Mouse (Mus musculus): ENCODE data around the gene Fem1b. TPM values are rescaled to one million over a fixed set of nuclear protein-coding genes. Genes with fewer than 3 reads are reported as not detected.
"Not testable (repeated sequence)": the region's sequence is repeated elsewhere in the genome, so short reads cannot be mapped to it uniquely, and the experiment has no call there.

Gene Fem1b
- 100 to 1,000 TPM; 111 to 113 TPM for total RNA-seq (2021)
- long read RNA-seq, experiment 1, full-length matches to known transcripts, result 18 of 32 reads
- long read RNA-seq, experiment 1, partial matches to known transcripts, result 0 of 32 reads
- long read RNA-seq, experiment 1, other reads (novel, unspliced or antisense), result 14 of 32 reads
- long read RNA-seq, experiment 2, full-length matches to known transcripts, result 19 of 34 reads
- long read RNA-seq, experiment 2, partial matches to known transcripts, result 0 of 34 reads
- long read RNA-seq, experiment 2, other reads (novel, unspliced or antisense), result 15 of 34 reads

GRCm38 (mm10) chr9:62811516-62812121 lies at the start of gene Fem1b:
TSS of gene Fem1b (minus strand) at chr9:62811934.
- peak; percentile 90 to 92 for DNase-seq (ENCODE audit: low spot score in 2 of 2)

DNA sequence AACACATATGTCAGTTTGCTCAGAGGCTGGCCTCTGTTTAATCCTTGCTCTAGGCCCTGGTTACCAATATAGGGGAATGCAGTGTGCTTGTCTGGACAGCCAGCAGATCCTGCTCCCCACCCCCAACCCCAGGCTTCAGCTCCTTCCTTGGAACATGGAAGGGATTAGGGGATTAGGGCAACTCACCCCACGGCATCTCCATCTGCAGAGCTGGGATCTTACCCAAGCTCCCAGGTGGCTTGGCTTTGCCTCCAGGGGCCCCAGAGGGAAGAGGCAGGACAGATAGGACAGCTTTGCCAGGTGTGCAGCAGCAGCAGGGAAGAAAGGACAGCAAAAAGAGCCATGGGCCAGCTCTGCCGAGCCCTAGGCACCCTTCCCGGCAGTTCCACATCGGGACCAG lies 49.1 kb upstream of the Fem1b start:
- DNase-seq (ENCODE audit: low spot score in 2 of 2), result no peak

DNA sequence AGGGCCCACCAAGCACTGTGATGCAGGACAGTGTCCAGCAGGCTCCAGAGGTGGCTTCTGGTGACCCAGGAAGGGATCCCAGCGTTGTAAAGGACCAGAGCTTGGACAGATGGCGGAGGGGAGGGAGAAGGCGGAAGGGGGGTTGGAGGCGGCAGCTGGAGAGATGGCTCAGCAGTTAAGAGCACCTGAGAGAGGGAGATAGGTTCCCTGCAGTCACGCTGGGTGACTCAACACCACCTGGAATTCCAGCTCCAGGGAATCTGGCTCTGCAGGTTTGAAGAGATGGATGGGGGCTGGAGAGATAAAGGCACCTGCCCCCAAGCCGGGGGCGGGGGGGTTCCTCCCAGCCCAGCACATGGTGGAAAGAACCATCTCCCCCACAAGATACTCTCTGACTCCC lies 48.4 kb upstream of the Fem1b start:
- not testable (repeated sequence) for DNase-seq (ENCODE audit: low spot score in 2 of 2)

DNA sequence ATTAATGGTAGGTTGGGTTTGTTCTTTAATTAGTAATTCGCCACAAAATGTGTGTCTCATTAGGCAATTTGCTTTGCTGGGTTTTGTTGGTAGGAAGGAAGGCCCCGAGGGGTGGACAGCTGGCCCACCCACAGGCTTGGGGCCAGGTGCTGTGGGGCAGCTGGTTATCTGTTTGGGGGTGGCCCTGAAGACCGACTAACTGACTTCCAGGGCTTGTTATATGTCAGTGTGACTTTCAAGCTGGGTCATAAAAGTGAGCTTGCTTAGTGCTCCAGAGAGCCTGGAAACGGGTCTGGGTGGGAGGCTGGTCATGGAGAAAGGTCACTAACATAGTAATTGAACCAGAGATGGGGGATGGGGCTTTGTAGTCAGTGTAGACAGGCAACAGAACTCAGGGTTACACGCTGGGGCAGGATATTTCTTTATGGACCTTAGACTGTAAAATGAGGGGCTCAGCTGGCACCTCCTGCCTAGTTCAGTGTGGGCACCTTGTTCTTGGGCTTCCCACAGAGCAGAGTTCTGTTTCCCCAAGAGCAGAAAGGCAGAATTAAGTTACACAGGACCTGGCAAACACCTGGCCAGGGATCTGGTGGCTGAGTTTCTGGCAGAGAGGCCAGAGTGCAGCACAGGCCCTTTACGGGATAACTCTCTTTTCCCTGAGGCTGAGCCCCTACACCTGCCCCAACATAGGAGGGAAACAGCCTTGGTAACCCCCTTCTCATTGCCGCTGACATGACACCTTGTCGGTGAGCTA lies 46.7 kb upstream of the Fem1b start:
- no peak for DNase-seq (ENCODE audit: low spot score in 2 of 2)

GRCm38 (mm10) chr9:62857719-62858261 lies 46.1 kb upstream of the Fem1b start, which contains the start of gene Calml4:
TSS of gene Calml4 (plus strand) at chr9:62858080.
- no peak for DNase-seq (ENCODE audit: low spot score in 2 of 2)

- DNase-seq (ENCODE audit: low spot score in 2 of 2), result no peak
Measured at GRCm38 (mm10) chr9:62857216-62857615, 45.5 kb upstream of the Fem1b start.

- no peak for DNase-seq (ENCODE audit: low spot score in 2 of 2)
Measured at GRCm38 (mm10) chr9:62854483-62854882, 42.7 kb upstream of the Fem1b start.

GRCm38 (mm10) chr9:62851571-62851970 lies 39.8 kb upstream of the Fem1b start:
- no peak for DNase-seq (ENCODE audit: low spot score in 2 of 2)

DNA sequence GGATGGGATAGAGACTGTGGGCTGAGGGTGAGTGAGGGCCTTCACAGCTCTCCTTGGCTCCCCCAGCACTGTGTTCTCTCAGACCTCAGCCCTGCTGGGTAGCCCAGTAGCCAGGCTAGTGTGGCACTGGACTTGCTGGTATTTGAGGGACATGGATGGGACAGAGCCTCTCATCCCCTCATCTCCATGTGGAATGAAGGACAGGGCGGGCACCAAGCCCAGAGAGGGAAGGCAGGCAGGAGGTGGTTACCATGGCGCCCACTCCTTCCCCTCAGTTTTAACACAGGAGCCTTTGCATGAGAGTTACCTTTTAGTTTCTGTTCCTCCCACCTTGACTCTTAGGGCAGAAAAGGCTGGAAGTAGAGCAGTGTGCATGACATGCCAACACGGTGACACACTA lies 36.9 kb upstream of the Fem1b start:
- DNase-seq (ENCODE audit: low spot score in 2 of 2), result no peak

GRCm38 (mm10) chr9:62847694-62848093 lies 36.0 kb upstream of the Fem1b start:
- DNase-seq (ENCODE audit: low spot score in 2 of 2), result peak; percentile 83 to 87

DNA sequence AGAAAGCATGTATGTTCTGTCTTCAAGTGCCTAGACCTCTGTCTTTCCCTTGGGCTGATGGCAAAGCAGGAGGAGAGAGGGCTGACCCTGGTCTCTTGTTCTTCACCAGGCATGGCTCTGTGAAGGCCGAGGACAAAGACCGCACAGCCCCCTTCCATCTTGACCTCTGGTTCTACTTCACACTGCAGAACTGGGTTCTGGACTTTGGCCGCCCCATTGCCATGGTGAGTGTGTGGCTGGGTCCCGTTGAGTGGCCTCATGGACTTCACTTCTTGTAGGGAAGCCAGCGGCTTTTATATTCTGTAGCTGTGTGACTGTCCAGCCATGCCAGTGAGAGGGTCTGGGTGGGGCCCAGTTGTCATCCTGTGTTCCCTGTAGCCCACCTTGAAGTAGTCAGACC lies 32.7 kb upstream of the Fem1b start:
- DNase-seq (ENCODE audit: low spot score in 2 of 2), result no peak

DNA sequence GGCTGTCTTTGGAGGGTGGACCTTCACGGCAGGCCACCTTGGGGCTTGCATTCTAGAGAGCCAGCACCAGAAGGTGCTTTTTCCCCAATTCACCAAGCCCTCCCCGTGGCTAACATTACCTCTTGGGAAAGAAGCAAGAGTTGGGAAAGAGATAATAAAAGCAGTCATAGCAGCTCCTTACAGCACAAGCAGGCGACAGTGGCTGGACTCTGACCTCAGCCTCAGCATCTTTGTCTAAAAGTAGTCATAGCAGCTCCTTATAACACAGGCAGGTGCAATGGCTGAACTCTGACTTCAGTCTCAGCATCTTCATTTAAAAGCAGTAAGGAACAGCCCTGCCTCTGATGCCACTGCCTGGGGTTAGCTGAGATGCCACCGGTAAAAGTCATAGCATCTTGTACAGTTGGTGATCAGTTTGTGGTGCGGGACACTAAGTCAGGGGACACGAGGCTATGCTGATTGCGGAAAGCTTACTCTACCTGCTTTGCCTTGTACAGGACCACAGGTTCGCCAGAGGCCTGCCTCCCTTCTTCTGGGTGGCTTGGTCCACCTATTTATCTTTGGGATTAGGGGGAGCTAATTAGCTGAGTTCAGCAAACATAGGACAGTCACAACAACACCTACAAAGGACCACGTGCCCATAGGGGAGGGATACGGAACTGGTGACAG lies 31.8 kb upstream of the Fem1b start:
- no peak for DNase-seq (ENCODE audit: low spot score in 2 of 2)

DNA sequence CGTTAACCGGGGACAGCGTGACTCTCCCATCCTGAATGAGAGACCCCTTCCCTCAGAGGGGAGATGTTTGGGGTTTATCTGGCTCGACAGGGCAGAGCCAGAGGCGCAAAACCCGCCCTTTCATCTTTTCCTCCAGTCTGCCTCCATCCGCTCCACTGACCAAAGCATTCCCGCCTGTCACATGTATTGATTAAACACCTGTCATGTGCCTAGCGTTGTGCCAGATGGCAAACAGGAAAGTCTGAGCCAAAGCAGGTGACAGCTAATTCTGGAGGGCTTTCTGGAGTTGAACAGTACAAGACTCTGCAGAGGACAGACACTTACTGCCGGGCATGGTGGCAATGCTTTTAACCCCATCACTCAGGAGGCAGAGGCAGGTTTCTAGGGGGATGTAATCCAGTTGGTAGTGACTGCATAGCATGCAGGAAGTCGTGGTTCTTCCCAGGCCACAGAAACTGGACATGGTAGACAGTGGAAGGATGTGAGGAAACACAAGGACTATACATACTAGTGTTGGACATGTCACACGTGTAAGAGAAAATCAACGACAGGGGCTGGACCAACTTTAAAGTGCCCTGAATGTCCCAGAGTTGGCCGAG lies 27.5 kb upstream of the Fem1b start:
- no peak for DNase-seq (ENCODE audit: low spot score in 2 of 2)

DNA sequence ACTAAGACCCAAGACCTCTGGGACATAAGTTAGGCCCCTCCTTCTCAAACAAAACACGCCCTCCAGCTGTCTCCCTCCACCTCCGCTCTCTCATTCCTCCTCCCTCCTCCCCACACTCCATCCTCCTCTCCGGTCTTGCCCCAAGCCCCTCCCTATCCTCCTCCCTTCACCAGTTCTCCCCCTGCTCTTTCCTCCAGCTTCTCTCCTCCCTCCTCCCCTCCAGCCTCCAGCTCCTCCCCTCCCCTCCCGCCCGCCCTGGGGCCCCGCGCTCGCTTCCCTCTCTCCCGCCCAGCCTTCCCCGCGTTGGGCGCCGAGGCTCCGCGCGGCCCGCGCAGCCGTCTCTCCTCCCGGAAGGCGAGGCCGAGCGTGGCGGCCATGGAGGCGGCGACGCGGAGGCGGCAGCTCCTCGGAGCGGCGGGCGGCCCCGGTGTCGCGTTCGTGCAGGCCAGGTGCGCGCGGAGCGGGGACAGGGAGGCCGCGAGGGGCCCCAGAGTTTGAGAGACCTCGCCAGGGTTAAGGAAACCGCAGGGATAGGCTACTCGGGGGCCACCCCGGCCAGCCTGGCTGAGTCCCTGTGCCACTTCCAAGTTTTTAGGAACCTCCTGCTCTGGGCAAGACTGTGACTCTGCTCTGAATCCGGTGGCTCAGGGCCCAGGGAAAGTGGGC lies 26.9 kb upstream of the Fem1b start, which contains the start of gene Cln6:
Cln6 (plus strand) TSS at position 280 of the 666 bp plus-strand sequence.
- peak; percentile 60 to 63 for DNase-seq (ENCODE audit: low spot score in 2 of 2)

- no peak for DNase-seq (ENCODE audit: low spot score in 2 of 2)
Measured at GRCm38 (mm10) chr9:62838146-62838505, 26.4 kb upstream of the Fem1b start.

- DNase-seq (ENCODE audit: low spot score in 2 of 2), result no peak
Measured at GRCm38 (mm10) chr9:62837611-62838010, 25.9 kb upstream of the Fem1b start.

- DNase-seq (ENCODE audit: low spot score in 2 of 2), result no peak
Measured at GRCm38 (mm10) chr9:62835705-62836446, 24.1 kb upstream of the Fem1b start.

GRCm38 (mm10) chr9:62834906-62835305 lies 23.2 kb upstream of the Fem1b start:
- DNase-seq (ENCODE audit: low spot score in 2 of 2), result no peak

DNA sequence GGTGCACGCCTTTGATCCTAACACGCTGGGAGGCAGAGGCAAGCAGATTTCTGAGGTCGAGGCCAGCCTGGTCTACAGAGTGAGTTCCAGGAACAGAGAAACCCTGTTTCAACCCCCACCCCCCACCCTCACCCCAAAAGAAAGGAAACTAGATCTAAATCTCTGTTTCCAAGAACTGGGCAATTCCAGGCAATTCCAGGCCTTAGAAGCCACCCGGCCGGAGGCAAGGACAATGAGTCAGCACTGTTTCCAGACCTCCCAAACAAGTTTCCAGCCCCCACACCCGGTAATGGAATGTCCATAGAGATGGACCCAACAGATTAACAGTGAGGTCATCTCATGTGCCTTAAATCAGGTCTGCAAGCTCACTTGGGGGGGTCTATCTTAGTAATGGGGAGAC lies 18.1 kb upstream of the Fem1b start:
- no peak for DNase-seq (ENCODE audit: low spot score in 2 of 2)

DNA sequence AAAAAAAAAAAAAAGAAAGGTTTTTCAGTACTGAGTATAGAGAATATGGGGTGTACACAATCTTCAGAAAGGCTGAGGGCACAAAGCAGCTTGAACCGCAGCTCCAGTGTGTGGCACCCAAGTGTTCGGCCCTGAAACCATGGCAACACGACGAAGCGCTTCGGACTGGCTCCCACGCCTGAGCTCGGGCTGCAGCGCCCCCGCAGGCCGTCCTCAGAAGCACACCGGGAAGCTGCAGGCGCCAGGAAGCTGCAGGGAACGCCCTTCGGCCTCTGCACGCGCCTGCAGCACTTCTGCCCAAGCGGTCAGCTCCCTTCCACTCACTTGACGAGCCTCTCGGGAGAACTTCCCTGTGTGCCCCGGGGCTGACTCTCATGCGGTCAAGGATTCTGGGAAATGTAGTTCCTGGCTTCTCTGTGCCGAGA lies 16.9 kb upstream of the Fem1b start:
- DNase-seq (ENCODE audit: low spot score in 2 of 2), result peak; percentile 94
